Mouse (Mus musculus): ENCODE data around the gene Mtmr2. TPM values are rescaled to one million over a fixed set of nuclear protein-coding genes. Genes with fewer than 3 reads are reported as not detected.

Gene Mtmr2
- polyA plus RNA-seq, 1 experiment from 2014 or later = 80.1 TPM

GRCm38 (mm10) chr9:13848481-13849480, 100.6 kb downstream of the Mtmr2 start:
- H3K4me1 ChIP-seq = no peaks in the 10 kb centered on the region
- no peak overlapping the region for H3K27ac ChIP-seq (replicated peaks)
- no peak overlapping the region for H3K4me2 ChIP-seq (replicated peaks)
- no peak overlapping the region for H3K4me3 ChIP-seq
- peak; percentile 47; the same call in 1 of the 2 replicates for ATAC-seq (ENCODE audit: low FRiP score, low read depth)
- H3K9me3 ChIP-seq = no peaks in the 10 kb centered on the region
- 79% methylated on average over 10 of the region's 10 CpGs for WGBS
- peaks cover 11% of the 10 kb centered on the region for H3K36me3 ChIP-seq
- no peak overlapping the region for H3K9ac ChIP-seq (replicated peaks)
- no peaks in the 10 kb centered on the region for H3K27me3 ChIP-seq

GRCm38 (mm10) chr9:13853876-13854275, 105.7 kb downstream of the Mtmr2 start:
- 77% methylated on average over 3 of the region's 3 CpGs for WGBS

More at GRCm38 (mm10) chr9:13853876-13854275, 105.7 kb downstream of the Mtmr2 start:
- Histone ChIP-seq H3K9me3 (no peaks in the 10 kb centered on the region), H3K27me3 (no peaks in the 10 kb centered on the region), H3K36me3 (no peaks in the 10 kb centered on the region), H3K4me3 (no peak overlapping the region), H3K27ac (replicated peaks) (no peak overlapping the region), H3K9ac (replicated peaks) (no peak overlapping the region), H3K4me2 (replicated peaks) (no peak overlapping the region), H3K4me1 (no peaks in the 10 kb centered on the region)
- ATAC-seq (ENCODE audit: low FRiP score, low read depth) = no peak

Other genes starting within 250 kb of the Mtmr2 start
- gene Cep57, start 78.7 kb downstream of the Mtmr2 start, polyA plus RNA-seq (2016; fragmentation: Nextera tagmentation; extraction: Ambion mirVana) = 61.2 and 66.7 TPM in 2 replicates
- gene Fam76b, start 79.3 kb downstream of the Mtmr2 start, polyA plus RNA-seq (2016; fragmentation: Nextera tagmentation; extraction: Ambion mirVana) = 32.6 and 33.0 TPM in 2 replicates